Mouse (Mus musculus) CH12.LX (cell line): ENCODE measurements at regions not wholly inside any gene's neighbourhood (a gene's known extent, or its start where the extent isn't known, plus 50 kb on each side); places are given as distances from the start of the nearest gene placed in this dataset.

Experiments
- CHD1 ChIP-seq: IDR thresholded peaks from 2 replicates; pipeline ENCODE4 v1.6.1; 2012; ENCODE audit warnings: low read depth, low read length, improper control_type of control experiment, inconsistent platforms
- CTCF ChIP-seq, 2 experiments: IDR thresholded peaks in 1 of 2; conservative IDR thresholded peaks in 1 of 2; 2 replicates each; pipeline ENCODE4 v1.5.1; 2011 to 2012; ENCODE audit warnings: low read depth in 2 of 2, low read length in 2 of 2, improper control_type of control experiment in 1 of 2, inconsistent platforms in 1 of 2, mild to moderate bottlenecking in 1 of 2, moderate library complexity in 1 of 2
- EP300 ChIP-seq: IDR thresholded peaks from 2 replicates; pipeline ENCODE4 v1.6.1; 2011; ENCODE audit warnings: low read length, improper control_type of control experiment
- IRF4 ChIP-seq: IDR thresholded peaks from 2 replicates; pipeline ENCODE4 v1.6.1; 2014; ENCODE audit warnings: low read depth, mild to moderate bottlenecking, inconsistent platforms, low read length, improper control_type of control experiment
- MAFK ChIP-seq: IDR thresholded peaks from 2 replicates; pipeline ENCODE4 v1.6.1; 2011; ENCODE audit warnings: low read length, improper control_type of control experiment; ENCODE audit not compliant: insufficient replicate concordance
- MAX ChIP-seq: IDR thresholded peaks from 2 replicates; pipeline ENCODE4 v1.6.1; 2011; ENCODE audit warnings: low read length, improper control_type of control experiment
- MYC ChIP-seq: IDR thresholded peaks from 2 replicates; pipeline ENCODE4 v1.6.1; 2011; ENCODE audit warnings: low read depth, mild to moderate bottlenecking, improper control_type of control experiment, low read length
- NELFE ChIP-seq: IDR thresholded peaks from 2 replicates; pipeline ENCODE4 v1.6.1; 2011; ENCODE audit warnings: low read depth, low read length, improper control_type of control experiment
- POLR2A ChIP-seq: IDR thresholded peaks from 2 replicates; pipeline ENCODE4 v1.6.1; 2011; ENCODE audit warnings: low read depth, mild to moderate bottlenecking, improper control_type of control experiment, low read length
- SMC3 ChIP-seq: IDR thresholded peaks from 2 replicates; pipeline ENCODE4 v1.6.1; 2011; ENCODE audit warnings: low read depth, low read length, improper control_type of control experiment
- TBP ChIP-seq: conservative IDR thresholded peaks from 2 replicates; pipeline ENCODE4 v1.6.1; 2011; ENCODE audit warnings: low read depth, low read length, improper control_type of control experiment
- TCF12 ChIP-seq: IDR thresholded peaks from 2 replicates; pipeline ENCODE4 v1.6.1; 2014; ENCODE audit warnings: low read depth, mild to moderate bottlenecking, inconsistent platforms, low read length, improper control_type of control experiment
- USF1 ChIP-seq: IDR thresholded peaks from 2 replicates; pipeline ENCODE4 v1.6.1; 2014; ENCODE audit warnings: low read depth, mild to moderate bottlenecking, inconsistent platforms, low read length, improper control_type of control experiment

DNA sequence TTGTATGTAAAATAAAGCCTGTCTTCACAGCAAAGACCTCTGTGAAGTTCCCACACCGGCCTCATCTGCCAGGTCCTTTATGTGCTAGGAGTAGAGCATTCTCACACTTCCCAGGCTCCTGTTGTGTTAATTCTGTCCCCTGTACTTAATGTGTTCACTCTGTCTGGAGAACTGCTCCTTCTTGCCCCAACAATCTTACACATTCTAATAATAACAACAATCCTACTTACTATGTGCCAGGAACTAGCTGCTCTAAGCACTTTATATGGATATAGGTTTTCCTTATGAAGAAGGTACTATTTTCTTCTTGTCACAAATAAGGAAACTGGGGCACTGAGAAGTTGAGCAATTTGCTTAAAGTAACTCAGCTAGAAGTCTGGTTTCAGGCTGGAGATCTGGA is 456.6 kb upstream of the Nr2f1 start:
- TF ChIP-seq SMC3, result no peak
- TF ChIP-seq USF1, result no peak
- TF ChIP-seq EP300, result no peak
- TF ChIP-seq MAX, result no peak
- no peak for TF ChIP-seq IRF4
- TF ChIP-seq CTCF (conservative IDR thresholded peaks at IDR 0.05 in 1 of 2, IDR thresholded peaks at IDR 0.05 in 1 of 2; ENCODE audit: low read depth in 2 of 2, low read length in 2 of 2), result no peak
- TF ChIP-seq CHD1, result no peak
- TF ChIP-seq MAFK, result no peak
- TF ChIP-seq NELFE, result no peak
- TF ChIP-seq POLR2A, result no peak
- no peak for TF ChIP-seq TCF12
- TF ChIP-seq TBP, result no peak
- TF ChIP-seq MYC, result no peak
